Mouse (Mus musculus): ENCODE results near the gene Prkce. TPM values are rescaled to one million over a fixed set of nuclear protein-coding genes. Genes with fewer than 3 reads are reported as not detected.

Prkce gene
- total RNA-seq, 2 experiments from 2014 or later: 22.8 to 31.8 TPM

DNA sequence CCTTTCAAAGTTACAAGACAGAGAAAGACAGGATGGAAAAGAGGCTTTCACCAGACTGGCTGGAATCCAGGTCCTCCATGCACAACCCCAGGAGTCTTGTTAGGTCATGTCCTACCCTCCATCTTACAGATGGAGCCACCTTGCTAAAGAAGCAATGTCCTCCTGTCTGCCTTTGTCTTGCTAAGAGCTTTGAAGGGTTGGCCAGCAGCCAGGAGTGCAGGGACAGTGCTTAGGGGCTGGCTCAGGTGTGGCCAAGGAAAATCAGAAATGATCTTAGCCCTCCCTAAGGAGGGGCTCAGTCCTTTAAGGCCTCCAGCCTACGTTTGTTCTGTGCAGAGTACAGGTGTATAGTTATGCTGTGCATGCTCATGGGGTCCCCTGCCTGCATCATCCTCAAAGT, 469.7 kb downstream of the Prkce start:
- DNase-seq: no peak

DNA sequence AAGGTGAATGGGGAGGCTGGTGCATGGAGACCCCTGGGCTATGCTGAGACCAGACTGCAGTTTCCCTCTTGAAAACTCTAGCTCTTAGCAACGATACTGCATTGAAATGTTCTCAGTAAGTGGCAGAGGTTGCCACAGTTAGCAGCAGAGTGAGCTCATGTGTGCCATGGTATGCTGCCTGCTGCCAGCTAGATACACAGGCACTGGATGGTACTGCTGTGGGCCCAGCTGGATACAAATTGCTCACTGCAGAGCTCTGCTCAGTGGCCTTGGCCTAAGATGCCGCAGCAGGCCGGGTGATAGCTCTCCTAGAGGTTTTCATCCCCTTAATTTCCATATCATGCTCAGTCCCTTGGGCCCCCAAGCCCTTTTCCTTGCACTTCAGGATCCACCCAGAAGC, 471.7 kb downstream of the Prkce start:
- DNase-seq: no peak

DNA sequence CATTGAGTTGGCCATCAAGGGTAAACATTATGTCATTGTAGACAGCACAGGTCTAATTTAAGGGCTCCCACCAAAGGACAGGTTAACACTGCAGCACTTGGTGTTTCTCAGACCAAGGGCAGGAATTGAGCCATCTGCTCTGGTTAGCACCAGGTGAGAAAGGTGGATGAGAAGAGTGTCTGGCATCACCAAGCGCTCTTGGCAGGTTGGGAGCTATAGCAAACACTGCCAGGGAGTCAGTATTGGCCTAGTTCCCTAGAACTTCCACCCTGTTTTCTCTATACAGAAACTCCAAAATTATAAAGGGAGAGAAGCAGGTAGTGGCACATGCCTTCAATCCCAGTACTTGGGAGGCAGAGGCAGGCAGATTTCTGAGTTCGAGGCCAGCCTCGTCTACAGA, 479.6 kb downstream of the Prkce start:
- no peak for DNase-seq

DNA sequence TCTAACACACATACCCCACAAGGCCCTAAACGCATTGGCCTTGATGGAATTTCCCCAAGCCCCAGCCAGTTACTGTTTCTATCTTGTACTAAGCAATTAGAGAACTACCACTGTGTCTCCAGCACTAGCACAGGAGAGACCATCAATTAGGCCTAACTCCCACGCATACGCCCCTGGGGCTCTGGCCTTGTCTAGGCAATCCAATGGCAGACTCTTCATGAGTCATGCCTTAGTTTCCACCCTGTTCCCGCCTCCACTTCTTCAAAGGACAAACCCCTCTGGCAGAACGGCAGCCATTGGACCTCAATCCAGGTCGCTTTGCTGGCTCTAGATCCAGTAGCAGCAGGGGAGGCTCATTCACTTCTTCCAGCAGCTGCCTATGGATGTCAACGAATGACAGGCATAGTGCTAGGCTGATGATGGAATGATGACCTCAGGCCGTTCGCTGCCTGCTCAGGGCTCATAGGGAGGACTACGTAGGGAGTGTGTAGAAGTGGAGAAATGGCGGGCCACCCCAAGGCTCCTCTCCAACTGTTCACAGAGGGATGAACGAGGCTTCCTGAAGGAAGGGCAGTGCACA, 481.4 kb downstream of the Prkce start:
- no peak for DNase-seq

DNA sequence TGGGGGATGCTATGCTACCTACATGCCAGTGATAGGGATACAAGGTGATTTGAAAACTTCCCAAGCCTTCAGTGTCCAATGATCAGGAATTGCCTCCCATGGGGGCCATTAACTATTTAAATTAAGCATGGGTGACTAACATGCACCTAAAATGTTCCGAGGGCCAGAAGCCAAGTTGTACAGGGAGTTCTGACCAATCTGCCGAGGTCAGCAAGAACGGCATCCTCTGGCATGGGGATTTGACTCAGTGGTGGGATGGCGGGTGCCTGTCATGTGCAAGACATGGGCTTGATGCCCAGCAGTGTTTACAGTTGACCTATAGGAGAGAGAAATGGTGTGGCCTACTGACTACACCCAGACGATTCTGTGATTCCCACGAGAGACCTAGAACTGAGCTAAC, 482.7 kb downstream of the Prkce start:
- no peak for DNase-seq

DNA sequence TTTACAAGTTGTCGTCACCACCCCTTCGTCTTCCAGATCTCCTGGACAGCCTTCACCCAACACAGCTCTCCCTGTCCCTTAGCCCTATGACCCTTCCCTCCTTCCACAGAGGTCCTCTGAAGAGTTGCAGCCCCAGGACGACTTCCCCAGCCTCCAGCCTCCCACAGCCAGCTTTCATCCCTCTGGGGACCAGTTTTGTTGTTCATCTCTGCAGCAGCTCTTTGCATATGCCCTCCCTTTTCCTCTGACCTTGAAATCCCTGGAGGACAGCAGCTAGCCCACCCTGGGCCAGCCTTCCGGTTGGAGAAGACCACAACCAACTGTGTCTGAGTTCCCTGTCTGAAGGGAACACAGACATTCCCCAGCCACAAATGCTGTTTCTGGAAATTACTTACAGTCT, 483.5 kb downstream of the Prkce start:
- no peak for DNase-seq

DNA sequence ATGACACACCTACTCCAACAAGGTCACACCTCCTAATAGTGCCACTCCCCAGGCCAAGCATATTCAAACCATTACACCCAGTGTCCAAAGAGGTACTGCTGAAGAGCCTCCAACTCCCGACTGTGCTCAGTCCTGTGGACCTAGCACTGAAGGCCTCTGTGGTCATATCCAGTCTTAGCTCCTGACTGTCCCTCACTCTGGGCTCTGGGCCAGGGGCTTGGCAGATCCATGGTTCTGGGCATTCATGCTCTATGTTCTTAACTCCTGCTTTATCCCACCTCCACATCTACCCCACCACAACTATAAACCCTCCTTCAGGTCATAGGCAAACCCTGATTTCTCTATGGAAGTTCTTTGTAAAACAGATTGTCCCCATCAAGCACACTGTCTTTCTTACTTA, 485.2 kb downstream of the Prkce start:
- DNase-seq: no peak

DNA sequence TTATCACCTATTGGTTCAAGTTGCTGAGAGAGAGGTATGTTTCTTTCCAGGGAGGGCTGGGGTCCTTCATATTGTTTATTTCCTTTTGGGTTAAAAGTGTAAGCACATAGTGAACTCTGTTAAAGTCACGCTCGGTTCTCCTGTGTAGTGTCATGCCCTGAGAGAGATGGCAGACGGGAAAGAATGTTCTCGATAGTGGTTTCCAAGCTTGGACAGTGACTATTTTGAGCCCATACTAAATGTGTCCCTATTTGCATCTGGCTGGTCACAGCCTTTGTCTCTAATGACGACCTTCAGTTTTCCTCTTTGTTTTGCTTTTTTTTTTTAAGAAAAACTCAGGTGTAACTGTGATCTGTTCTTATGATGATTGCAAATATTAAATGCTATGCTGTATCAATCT, 488.8 kb downstream of the Prkce start:
- DNase-seq: no peak

DNA sequence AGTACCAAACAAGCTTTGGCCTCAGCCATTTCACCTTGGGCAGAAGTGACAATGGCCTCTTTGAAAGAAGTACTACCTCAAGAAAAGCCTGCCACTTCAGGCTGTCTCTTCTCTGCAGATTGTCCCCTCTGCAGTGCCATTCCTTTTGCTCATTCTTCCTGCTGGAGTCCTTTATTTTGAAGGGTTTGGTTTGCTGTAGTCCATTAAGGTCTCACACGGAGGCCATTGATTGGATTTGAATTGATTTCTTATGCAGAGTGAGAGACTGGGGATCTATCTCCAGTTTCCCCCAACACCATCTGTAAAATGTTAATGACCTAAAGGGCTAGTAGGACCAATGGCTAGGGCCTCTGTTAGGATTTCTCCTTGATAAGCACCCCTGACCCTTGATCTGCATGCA, 494.7 kb downstream of the Prkce start:
- DNase-seq: no peak

DNA sequence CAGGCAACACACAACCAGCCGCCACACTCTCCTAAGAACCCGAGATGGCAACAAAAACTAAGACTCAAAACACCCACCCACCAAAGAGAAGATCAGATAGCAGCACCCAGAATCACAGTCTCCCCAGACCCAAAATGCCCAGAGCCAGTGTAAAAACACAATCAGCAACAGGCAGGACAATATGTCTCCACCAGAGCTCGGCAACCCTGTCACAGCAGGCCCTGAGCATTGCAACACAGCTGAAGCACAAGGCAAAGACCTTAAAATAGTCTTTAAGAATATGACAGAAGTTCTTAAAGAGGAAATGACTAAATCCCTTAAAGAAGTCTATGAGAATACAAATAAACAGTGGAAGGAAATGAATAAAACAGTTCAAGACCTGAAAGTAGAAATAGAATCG, 495.9 kb downstream of the Prkce start:
- DNase-seq: no peak

DNA sequence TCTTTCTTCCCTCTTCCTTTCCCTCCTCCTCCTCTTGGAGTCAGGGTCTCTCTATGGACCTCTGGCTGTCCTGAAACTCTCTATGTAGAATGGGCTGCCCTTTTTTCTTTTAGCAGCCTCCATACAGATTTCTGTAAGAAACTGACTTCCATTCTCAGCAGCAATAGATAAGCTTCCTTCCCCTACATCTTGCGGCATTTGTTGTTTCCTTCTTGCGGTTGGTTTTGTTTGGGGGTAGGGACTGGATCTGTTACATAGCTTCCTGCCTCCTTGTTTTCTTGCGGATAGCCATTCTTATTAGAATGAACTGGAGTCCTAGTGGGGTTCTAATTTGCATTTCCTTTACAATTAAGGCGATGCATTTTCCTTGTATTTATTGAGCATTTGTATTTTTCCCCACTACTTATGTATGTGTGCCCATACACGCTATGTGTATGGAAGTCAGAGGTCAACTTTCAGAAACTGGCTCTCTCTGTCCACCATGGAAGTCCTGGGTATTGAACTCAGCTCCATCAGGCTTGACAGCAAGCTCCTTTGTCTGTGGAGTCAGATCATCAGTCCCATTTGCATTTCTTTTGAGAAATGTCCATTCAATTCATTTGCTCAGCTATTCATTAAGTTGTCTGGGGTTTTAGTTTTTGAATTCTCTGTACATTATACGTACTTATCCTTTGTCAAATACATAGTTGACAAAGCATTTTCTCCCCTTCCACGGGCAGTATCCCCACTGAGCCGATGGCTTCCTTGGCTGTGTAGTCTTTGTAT, 500.4 kb downstream of the Prkce start:
- DNase-seq: no peak

DNA sequence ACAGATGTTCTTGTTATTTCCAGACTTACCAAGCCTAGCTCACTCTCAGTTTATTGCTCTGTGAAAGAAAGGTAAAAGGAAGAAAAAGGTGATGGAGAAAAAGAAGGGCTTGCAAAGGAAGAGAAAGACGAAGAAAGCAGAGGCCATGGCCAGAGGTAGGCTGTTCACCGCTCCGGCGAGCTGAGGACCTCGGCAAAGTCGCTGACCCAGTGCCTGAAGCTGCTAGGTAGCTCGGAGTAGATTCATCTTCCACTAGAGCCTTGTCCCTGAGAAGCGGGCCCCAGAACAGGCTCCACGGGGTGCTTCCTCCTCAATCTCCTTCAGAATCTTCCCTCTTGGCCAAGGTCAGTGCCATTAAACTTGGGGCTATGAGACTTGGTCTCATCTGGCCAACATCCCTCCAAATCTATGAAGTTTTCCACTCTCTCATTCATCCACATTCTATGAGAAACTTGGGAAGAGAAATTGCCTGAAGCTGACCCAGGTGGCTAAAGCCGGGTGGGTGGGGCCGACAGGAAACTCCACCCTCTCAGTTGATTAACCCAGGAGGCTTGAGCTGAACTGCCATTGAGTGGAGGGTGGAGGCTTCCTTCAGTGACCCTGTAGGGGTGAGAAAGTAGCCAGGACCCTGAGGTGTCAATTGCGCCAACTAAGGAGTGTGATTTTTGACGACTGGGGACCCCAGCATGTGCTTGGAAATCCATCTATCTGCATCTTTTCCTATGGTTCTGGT, 502.2 kb downstream of the Prkce start:
- DNase-seq: no peak

DNA sequence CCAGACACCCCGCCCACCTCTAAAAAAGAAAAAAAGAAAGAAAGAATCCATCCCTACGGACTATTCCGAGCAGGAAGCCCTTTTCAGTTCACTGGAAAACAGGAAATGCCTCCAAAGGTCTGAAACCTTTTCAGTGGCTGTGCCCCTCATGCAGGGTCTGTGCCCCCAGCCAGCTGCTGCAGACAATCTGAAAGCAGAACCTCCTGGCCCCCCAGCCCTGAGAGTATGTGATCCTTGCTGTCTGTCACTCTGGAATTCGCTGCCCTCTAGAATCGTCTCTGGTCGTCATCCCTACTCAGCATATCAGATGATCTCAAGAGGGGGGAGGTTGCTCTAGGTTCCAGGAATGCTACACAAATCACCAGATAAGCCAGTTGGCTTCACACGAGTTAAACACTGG, 503.1 kb downstream of the Prkce start:
- no peak for DNase-seq

DNA sequence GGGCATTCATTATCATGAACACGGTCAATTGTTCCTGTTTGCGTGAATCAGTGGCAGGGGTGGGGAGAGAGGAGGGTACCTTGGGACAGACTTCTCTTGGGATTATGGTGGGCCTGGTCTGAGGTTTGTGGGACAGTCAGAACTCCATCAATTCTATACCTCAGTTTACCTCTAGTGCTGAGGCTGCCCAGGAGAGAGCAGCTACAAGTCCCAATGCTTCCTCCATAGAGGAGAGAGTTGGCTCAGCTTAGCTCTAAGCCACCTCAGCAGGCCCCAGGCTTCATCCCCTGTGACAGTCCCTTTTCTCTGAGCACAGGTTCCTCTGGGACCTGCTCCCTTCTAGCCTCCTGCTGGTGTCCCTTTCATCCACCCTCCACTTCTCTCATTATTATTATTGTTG, 507.4 kb downstream of the Prkce start:
- no peak for DNase-seq

DNA sequence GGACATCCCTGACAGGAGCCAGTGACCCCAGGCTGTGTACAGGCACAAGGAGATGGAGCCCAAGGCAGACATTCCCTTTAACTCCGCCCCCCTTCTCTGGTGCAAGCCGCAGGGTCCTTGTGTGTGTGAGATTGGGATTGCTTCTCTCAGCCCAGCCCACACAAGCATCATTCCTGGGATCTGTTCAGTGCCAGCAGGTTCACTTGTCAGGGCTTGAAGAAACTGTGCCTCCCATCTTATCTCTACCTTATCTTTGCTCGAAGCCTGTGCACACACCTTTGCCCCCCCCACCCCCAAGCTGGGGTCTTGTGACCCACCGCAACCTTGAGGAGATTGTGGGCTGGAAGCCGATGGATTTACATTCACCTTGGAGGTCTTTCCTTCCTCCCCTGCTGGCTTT, 508.8 kb downstream of the Prkce start:
- DNase-seq: no peak

DNA sequence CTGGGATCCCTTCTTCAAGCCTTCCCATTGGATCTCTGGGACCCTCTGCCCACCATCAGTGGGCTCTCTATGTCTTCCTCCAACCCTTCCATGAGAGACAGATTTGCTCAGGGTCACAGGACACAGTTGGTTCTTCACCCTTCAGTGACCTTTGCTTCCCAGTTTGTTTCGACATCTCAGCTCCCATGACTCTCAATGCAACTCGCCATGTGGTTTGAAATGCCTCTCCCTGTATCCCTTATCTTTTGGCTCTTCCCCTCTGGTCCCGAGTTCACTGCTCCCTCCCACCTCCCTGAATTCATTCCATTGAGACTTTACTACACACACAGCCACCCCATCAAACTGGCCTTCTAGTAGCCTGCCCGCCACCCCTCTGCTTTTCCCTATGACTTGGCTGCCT, 509.3 kb downstream of the Prkce start:
- no peak for DNase-seq

DNA sequence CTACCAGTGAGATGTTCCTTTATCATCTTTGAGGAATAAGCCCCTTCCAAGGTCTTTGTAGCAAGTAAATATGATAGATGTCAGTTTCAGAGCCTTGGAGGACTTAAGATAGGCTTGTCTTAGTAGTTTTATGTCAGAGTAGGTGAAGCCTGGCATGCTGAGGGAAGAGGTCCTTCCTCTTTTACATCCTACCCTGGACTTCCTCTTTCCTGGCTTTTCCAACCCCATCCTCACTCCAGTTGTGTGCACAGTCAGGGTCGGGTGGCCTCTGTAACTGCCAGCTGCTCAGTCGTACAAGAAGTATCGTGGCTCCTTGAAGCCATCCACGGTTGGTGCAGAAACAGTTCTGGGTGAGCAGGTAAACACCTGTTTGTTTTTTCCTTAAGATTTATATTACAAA, 517.7 kb downstream of the Prkce start:
- DNase-seq: no peak

DNA sequence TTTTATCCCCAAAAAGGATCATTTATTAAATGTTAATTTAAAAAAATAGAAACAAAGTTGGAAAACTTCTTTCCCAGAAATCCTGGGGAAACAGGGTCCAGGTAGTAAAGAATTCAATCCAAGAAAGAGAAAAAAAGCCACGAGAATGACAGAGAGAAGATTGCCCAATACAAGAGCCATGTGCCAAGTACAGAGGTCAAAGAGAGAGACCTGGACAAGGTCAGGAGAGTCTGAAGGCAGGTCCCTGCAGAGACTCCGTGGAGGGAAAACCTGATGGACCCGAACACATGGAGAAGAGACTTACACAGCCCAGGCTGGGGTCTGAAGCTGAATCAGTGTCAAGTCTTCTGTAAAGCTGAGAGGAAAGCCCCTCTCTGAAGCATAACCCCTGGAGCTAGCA, 519.4 kb downstream of the Prkce start:
- DNase-seq: peak; percentile 36

DNA sequence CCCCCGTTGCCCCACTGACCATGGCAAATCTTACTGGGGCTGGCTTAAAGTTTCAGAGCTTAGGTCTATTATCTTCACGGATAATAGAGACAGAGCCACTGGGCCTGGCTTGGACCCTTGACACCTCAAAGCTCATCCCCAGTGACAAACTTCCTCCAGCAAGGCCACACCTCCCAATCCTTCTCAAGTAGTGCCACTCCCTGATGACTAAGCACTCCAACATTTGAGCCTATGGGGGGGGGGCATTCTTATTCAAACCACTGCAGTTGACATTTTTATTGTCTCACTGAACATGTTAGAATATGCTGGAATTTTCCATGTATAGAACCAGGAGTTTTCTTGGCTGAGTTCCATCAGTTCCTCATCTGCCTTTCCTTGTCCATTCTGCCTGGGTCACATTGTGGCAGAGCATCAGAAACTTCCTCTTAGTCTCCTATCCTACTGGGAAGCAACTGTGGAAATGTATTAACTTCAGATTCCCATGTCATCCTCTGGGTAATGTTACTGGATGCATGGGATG, 523.3 kb downstream of the Prkce start:
- no peak for DNase-seq

DNA sequence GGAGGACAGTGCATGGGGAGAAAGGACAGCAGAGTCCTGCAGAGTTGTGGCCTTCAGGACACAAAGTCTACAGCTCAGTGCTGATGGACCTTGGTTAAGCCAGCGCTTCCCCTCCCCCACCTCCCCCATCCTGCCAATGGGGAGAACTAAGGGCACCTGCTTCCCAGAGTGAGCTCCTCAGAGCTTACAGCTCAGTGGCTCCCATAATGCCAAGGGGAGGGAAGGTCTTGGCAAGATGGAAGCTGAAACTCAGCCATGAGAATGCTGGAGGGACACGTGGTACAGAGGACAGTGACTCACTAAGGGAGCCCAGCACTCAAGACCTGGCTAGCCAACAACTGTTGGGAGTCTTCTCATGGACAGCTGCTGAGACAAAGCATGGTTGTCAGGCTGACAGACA, 530.2 kb downstream of the Prkce start:
- DNase-seq: peak; percentile 65

DNA sequence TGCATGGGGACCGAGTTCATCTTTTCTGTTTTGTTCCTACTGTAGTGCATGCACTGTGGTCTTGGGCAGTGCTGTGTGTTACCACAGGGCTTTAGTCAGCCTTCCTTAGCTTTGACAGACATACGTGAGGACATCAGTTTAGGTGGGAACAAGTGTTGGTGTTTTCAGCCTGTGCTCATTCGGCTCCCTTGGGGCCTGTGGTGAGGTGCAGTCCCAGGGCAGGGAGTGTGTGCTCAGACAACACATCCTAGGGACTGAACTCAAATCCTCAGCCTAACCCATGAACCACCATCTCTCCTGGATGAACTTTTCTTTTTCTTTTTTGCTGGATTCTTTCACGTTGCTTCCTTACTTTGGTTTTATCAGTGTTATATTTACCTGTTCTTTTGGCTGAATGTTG, 535.8 kb downstream of the Prkce start:
- no peak for DNase-seq

DNA sequence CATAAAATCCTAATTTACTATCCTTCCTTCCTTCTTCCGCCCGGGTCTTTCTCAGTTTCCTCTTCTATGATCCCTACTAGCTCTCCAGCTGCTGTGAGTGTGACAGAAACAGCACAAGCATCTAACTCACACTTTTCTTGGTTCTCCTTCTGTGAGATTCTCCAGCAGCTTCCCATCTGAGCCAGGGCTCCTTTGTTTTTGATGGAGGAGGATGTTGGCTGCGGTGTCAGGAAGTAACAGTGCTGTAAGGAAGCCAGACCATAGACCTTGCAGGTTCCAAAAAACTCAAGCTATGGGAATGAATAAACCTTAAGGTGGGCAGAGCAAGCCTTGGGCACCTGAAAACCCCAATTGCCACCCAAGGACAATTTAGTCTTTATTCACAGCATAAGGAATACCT, 537.7 kb downstream of the Prkce start:
- DNase-seq: no peak

DNA sequence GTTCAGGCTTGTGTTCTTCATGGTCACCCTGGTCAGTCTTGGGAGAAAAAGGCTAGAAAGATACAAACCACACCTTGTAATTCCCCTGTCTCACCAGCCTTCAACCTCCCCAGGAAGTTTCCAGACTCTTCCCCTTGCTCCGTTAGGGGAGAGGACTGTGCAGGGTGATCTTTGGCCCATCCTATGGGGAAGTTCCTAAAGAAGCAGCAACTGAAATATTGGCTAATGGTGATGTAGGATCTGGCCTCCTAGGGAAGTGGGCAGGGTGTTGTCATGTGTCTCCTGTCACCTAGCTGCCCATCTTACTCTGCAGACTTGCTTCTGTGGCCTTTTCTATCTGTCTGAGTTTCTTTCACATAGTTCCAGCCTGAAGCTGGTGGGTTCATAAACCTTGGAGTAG, 538.9 kb downstream of the Prkce start:
- DNase-seq: no peak

All from adrenal gland, postnatal 10 days (tissue).